Mouse (Mus musculus) layer of hippocampus, postnatal 14 days (tissue): ENCODE measurements at regions not wholly inside any gene's neighbourhood (a gene's known extent, or its start where the extent isn't known, plus 50 kb on each side); places are given as distances from the start of the nearest gene placed in this dataset.
A peak's percentile ranks its signal among the peaks of the same experiment; 100 is the strongest.

ENCODE experiments used
- DNase-seq, 2 experiments: peaks; one replicate each; pipeline ENCODE4 v3.0.0; 2021 to 2022; ENCODE audit warnings: low spot score in 2 of 2, mixed read lengths in 1 of 2

GRCm38 (mm10) chr2:21044781-21045180 lies 76.1 kb upstream of the Arhgap21 start:
- DNase-seq: no peak

- DNase-seq: no peak
These were observed 75.3 kb upstream of the Arhgap21 start for GRCm38 (mm10) chr2:21044007-21044406.

DNA sequence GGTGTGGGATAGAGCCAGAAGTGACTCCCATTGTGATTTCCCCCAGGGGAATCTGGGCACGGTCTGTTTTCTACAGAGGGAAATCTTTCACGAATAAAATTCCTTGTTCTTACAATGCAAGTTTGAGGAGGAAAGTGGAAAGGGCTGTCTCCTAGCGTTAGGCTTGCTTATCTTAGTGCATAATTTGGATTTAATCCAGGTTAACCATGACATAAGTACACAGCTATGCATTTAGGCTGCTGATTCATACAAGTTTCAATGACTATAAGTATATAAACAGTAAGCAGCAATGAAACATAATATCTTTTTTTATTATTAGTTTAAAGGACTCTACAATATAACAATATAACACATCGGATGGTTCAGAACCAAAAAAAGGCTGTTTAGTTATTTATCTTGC lies 74.6 kb upstream of the Arhgap21 start:
- no peak for DNase-seq

- DNase-seq: no peak
These were observed 68.9 kb upstream of the Arhgap21 start for GRCm38 (mm10) chr2:21037607-21038006.

DNA sequence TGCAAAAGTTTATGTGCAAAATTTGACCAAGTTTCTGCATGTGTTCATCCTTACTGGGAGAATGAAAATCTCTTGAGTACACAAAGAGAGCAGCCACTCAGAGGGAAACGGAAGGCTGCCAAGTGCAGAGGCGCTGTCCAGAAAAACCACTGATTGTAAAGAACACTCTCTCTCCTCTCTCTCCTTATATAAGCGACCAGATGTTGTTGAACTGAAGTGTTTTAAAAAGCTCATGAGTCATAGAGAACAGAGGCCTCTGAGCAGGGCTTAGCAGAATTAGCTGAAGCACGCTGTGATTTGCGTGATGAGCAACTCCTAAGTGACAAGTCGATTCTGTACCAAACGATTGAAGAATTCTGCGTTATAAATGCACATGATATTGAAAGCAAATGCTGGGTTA lies 68.5 kb upstream of the Arhgap21 start:
- peak in 1 of 2 experiments; percentile 58 for DNase-seq

GRCm38 (mm10) chr2:21035884-21036648 lies 67.4 kb upstream of the Arhgap21 start:
- DNase-seq: no peak

GRCm38 (mm10) chr2:21034651-21035050 lies 66.0 kb upstream of the Arhgap21 start:
- DNase-seq: peak in 1 of 2 experiments; percentile 30

DNA sequence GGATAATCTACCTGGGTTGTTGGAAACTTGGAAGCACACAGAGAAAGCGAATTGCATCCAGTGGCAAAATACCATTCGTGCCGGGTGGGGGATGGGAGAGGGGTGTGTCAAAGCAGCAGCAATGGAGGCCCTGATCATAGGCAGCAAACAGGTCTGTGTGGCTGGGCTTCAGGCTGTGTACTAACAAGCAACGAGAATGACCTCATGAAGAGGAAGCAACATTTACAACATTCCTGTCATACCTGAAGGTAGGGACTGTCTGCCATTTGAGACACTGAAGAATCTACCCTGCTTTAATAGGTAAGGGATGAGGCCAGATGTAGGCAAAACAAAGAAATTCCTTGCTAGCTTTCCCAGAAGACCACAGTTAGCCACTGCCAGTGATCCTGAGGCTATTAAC lies 62.0 kb upstream of the Arhgap21 start:
- no peak for DNase-seq

GRCm38 (mm10) chr2:21029391-21030010 lies 60.8 kb upstream of the Arhgap21 start:
- no peak for DNase-seq

DNA sequence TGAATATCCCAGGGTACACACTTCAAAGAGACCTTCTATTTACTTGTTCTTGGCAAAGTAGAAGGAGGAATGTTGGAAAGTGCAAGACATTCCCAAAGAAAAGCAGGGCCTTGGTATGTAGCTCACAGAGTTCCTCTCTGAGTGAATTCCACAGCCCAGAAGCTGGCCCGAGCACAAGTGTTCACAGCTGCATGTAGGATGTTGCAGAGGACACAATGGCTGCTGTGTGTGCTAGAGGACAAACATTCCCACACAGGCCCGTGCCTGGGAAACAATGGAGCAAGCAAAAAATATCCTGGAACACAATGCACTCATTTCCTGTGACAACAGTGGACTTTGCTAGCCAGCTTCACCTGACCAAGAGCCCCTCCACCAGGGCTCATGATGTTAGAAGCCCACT lies 59.9 kb upstream of the Arhgap21 start:
- peak in 1 of 2 experiments; percentile 44 for DNase-seq

DNA sequence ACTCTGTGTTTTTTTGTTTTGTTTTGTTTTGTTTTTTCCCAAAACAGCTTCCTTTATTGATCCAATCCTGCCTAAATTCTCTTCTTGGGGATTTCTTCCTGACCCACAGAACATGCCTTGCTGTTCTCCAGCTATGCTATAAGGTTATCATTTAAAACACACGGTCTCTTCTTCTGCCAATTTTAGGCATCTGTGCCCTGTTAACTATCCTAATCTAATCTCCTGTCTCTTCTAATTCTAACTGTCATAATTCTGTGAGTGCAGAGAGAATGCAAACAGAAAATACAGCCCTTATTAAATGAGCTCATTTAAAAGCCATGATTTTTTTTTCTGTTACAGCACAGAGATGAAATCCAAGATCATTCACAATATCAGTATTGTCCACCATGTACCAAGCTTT lies 49.9 kb upstream of the Arhgap21 start:
- no peak for DNase-seq
